In genomic region chr7:73393307-73394012, GRCm38 (mm10) we compare ENCODE assay signal across 8 mouse cellular contexts. TPM values are rescaled to one million over a fixed set of nuclear protein-coding genes. Genes with fewer than 3 reads are reported as not detected.
DNase-seq lines count a peak whose midpoint lies in the region; ATAC-seq and TF ChIP-seq lines count a peak whose summit lies in the region.

No protein-coding gene starts in this region.

- H3K27ac ChIP-seq in heart, embryonic 13.5 days (replicated peaks): 0 out of 2 replicates have a peak overlapping the region, but pooled peaks have one; percentile 86
- no peak overlapping the region for H3K27ac ChIP-seq in heart, postnatal 0 days (ENCODE audit: low read depth)
- peak overlapping the region; percentile 87 for H3K27ac ChIP-seq in midbrain, embryonic 12.5 days (replicated peaks)

- peaks cover 72% of the 10 kb centered on the region for H3K27me3 ChIP-seq in heart, embryonic 13.5 days (replicated peaks)
- peaks cover 20% of the 10 kb centered on the region; the same call in 1 of the 2 replicates for H3K27me3 ChIP-seq in heart, postnatal 0 days (ENCODE audit: control insufficient read depth, insufficient read depth, low read length)
- H3K27me3 ChIP-seq in midbrain, embryonic 12.5 days: no peaks in the 10 kb centered on the region; the same call in 1 of the 2 replicates

- WGBS in heart, embryonic 13.5 days: 49% methylated on average over 9 of the region's 9 CpGs
- WGBS in heart, postnatal 0 days: 68% methylated on average over 9 of the region's 9 CpGs
- 35% methylated on average over 9 of the region's 9 CpGs for WGBS in midbrain, embryonic 12.5 days

- no peaks in the 10 kb centered on the region for H3K36me3 ChIP-seq in heart, embryonic 13.5 days
- no peaks in the 10 kb centered on the region for H3K36me3 ChIP-seq in heart, postnatal 0 days (replicated peaks; ENCODE audit: control insufficient read depth, insufficient read depth, low read length)
- peaks cover 19% of the 10 kb centered on the region for H3K36me3 ChIP-seq in midbrain, embryonic 12.5 days

- peaks cover 42% of the 10 kb centered on the region for H3K4me1 ChIP-seq in heart, embryonic 13.5 days
- H3K4me1 ChIP-seq in heart, postnatal 0 days (ENCODE audit: control insufficient read depth, insufficient read depth): peaks cover 14% of the 10 kb centered on the region; the same call in 1 of the 2 replicates
- H3K4me1 ChIP-seq in midbrain, embryonic 12.5 days: peaks cover 87% of the 10 kb centered on the region

- no peak for TF ChIP-seq CTCF in heart, postnatal 0 days (IDR thresholded peaks at IDR 0.05; ENCODE audit: low read depth)

- peak overlapping the region; percentile 88; the same call in 1 of the 2 replicates for H3K9ac ChIP-seq in heart, embryonic 13.5 days
- H3K9ac ChIP-seq in heart, postnatal 0 days (replicated peaks; ENCODE audit: low read depth, low read length): no peak overlapping the region
- peak overlapping the region; percentile 97 for H3K9ac ChIP-seq in midbrain, embryonic 12.5 days (replicated peaks)

- peak overlapping the region; percentile 98 for H3K4me2 ChIP-seq in heart, embryonic 13.5 days
- H3K4me2 ChIP-seq in heart, postnatal 0 days (ENCODE audit: low read depth, low read length): peak overlapping the region; percentile 96; the same call in 1 of the 2 replicates
- peak overlapping the region; percentile 86 for H3K4me2 ChIP-seq in midbrain, embryonic 12.5 days (replicated peaks)

- H3K9me3 ChIP-seq in heart, embryonic 13.5 days: no peaks in the 10 kb centered on the region
- no peaks in the 10 kb centered on the region for H3K9me3 ChIP-seq in heart, postnatal 0 days (replicated peaks; ENCODE audit: control insufficient read depth, low read length)
- H3K9me3 ChIP-seq in midbrain, embryonic 12.5 days: no peaks in the 10 kb centered on the region

- peak overlapping the region; percentile 76 for H3K4me3 ChIP-seq in heart, embryonic 13.5 days
- no peak overlapping the region for H3K4me3 ChIP-seq in heart, postnatal 0 days (ENCODE audit: low read depth, low read length)
- peak overlapping the region; percentile 62 for H3K4me3 ChIP-seq in midbrain, embryonic 12.5 days

- ATAC-seq in heart, embryonic 13.5 days (ENCODE audit: extremely low read depth, insufficient number of reproducible peaks, low FRiP score, low TSS enrichment): no peak
- ATAC-seq in heart, postnatal 0 days (ENCODE audit: insufficient read depth, low read depth): no peak
- no peak for ATAC-seq in midbrain, embryonic 12.5 days (ENCODE audit: low FRiP score, low read depth)
- no peak for ATAC-seq in CD4-positive, CD25-positive, alpha-beta regulatory T cell, adult 4 months

- no peak for TF ChIP-seq EP300 in heart, postnatal 0 days (IDR thresholded peaks at IDR 0.05; ENCODE audit: low read depth)

- intact Hi-C loops in heart, postnatal 14 days (cut with DNase I): no loop called here

- DNase-seq in heart, postnatal 14 days: no peak
- peak; percentile 74 for DNase-seq in embryo, embryonic 11 days
- DNase-seq in heart, postnatal 0 days (ENCODE audit: low spot score): no peak
- no peak for DNase-seq in urinary bladder, adult 2 months (ENCODE audit: low spot score)
- DNase-seq in kidney, postnatal 36 days: no peak

RNA-seq across cellular contexts. Expression of gene Rgma, which starts 18.2 kb away (rescaled TPM):
- polyA plus RNA-seq in heart, embryonic 13.5 days (2015; fragmentation: Nextera tagmentation; extraction: Ambion mirVana): 2.8 and 3.8 TPM in 2 replicates
- total RNA-seq in heart, postnatal 14 days (2021): 10 to 100 TPM; 63.3 to 76.9 TPM
- 9.2 and 10.2 TPM in 2 replicates for total RNA-seq in heart, postnatal 0 days (2014; rRNA removed; ENCODE audit: low replicate concordance)
- 2.7 TPM in 2 replicates for polyA plus RNA-seq in heart, postnatal 0 days (2015; fragmentation: Nextera tagmentation; extraction: Ambion mirVana)
- 55.7 and 62.9 TPM in 2 replicates for polyA plus RNA-seq in midbrain, embryonic 12.5 days (2016; fragmentation: Nextera tagmentation; extraction: Ambion mirVana)
- polyA plus RNA-seq in urinary bladder, adult 2 months (2012; rRNA removed): 7.2 and 18.5 TPM in 2 replicates
- polyA plus RNA-seq in CD4-positive, CD25-positive, alpha-beta regulatory T cell, adult 4 months (2017; shearing (Covaris generic)): not detected
